Mouse (Mus musculus) hindbrain, postnatal 0 days (tissue): ENCODE data around the gene Zpr1. TPM values are rescaled to one million over a fixed set of nuclear protein-coding genes. Genes with fewer than 3 reads are reported as not detected.
A peak's percentile ranks its signal among the peaks of the same experiment; 100 is the strongest.

Experiments used
- ATAC-seq: fragments of 200-750 bp; cut with Nextera tagmentation; 2 replicates; pipeline ENCODE4 v1.8.0; 2017; ENCODE audit warnings: mild to moderate bottlenecking, moderate TSS enrichment, moderate library complexity
- DNase-seq: peaks from one replicate; pipeline ENCODE4 v3.0.0-alpha.2; 2015; ENCODE audit warnings: low spot score
- H3K27ac ChIP-seq: fragments of 300-500 bp; sonication (generic); 2 replicates; pipeline ENCODE4 v1.5.1; 2014; ENCODE audit warnings: mild to moderate bottlenecking
- H3K27me3 ChIP-seq: fragments of 300-500 bp; sonication (generic); 2 replicates; pipeline ENCODE4 v1.6.1; 2014; ENCODE audit warnings: low read length, mixed read lengths; ENCODE audit not compliant: insufficient read depth
- H3K36me3 ChIP-seq: fragments of 300-500 bp; sonication (generic); 2 replicates; pipeline ENCODE4 v1.6.1; 2014; ENCODE audit warnings: low read length, mixed read lengths; ENCODE audit not compliant: insufficient read depth
- H3K4me1 ChIP-seq: fragments of 300-500 bp; sonication (generic); 2 replicates; pipeline ENCODE4 v1.6.1; 2014; ENCODE audit warnings: antibody characterized with exemption, low read length, mixed read lengths; ENCODE audit not compliant: insufficient read depth
- H3K4me2 ChIP-seq: fragments of 300-500 bp; sonication (generic); 2 replicates; pipeline ENCODE4 v1.6.1; 2014; ENCODE audit warnings: low read depth, mild to moderate bottlenecking, low read length, moderate library complexity, mixed read lengths
- H3K4me3 ChIP-seq: fragments of 300-500 bp; sonication (generic); 2 replicates; pipeline ENCODE4 v1.5.1; 2014; ENCODE audit warnings: low read length
- H3K9ac ChIP-seq: fragments of 300-500 bp; sonication (generic); replicated peaks from 2 replicates; pipeline ENCODE4 v1.6.1; 2014; ENCODE audit warnings: mild to moderate bottlenecking, low read length, moderate library complexity, mixed read lengths
- H3K9me3 ChIP-seq: fragments of 300-500 bp; sonication (generic); 2 replicates; pipeline ENCODE4 v1.6.1; 2016; ENCODE audit warnings: low read length, mixed read lengths
- CTCF ChIP-seq: IDR thresholded peaks from 2 replicates; pipeline ENCODE4 v1.5.1; 2016; ENCODE audit warnings: antibody characterized with exemption, control low read depth, low read depth
- WGBS: fragments of 180-500 bp; shearing (Covaris S2); extraction: QIAGEN DNeasy Blood & Tissue Kit; methylation state at CpG from one replicate; pipeline ENCODE4 v1.1.7; 2014; 5-methylcytosine and 5-hydroxymethylcytosine counted together
- polyA plus RNA-seq: library from polyadenylated mRNA; unstranded; fragments of >200 nt; fragmentation: Nextera tagmentation; extraction: Ambion mirVana; gene quantifications from 2 replicates; pipeline ENCODE4 v1.2.1, GENCODE M21; 2015
- total RNA-seq: library from RNA; depleted of rRNA; stranded (reverse); fragments of >200 nt; gene quantifications from 2 replicates; pipeline ENCODE4 v1.2.3, GENCODE M21; 2014

The Zpr1 gene
- total and polyA plus RNA-seq, 2 experiments from 2014 or later: 20.0 to 47.3 TPM

GRCm38 (mm10) chr9:46259111-46259510 lies 13.8 kb upstream of the Zpr1 start:
- no peak for TF ChIP-seq CTCF
- WGBS: 92% methylated on average over 6 of the region's 6 CpGs

DNA sequence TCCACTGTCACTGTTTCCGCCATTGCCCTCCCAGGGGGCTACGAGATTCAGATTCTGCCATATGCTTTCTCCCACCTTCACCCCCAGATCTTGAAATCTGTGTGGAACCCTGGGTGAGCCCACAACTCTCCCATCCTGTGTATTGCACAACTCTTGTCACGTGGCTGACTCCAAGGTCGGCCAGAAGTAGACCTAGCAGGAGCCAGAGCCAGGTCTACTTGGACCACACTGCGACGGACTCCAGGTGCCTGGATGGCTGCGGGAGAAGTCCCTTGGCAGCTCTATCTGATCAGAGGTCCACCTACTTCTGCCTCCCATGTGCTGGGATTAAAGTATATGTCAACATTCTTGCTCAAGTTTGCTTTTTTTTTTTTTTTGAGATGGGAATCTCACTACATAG lies 11.7 kb upstream of the Zpr1 start:
- no peaks in the 10 kb centered on the region for H3K9me3 ChIP-seq
- ATAC-seq (no peak), DNase-seq (no peak)
- no peak overlapping the region for H3K27ac ChIP-seq
- no peaks in the 10 kb centered on the region for H3K27me3 ChIP-seq
- 88% methylated on average over 7 of the region's 7 CpGs for WGBS
- H3K4me1 ChIP-seq: no peaks in the 10 kb centered on the region
- TF ChIP-seq CTCF: no peak
- no peaks in the 10 kb centered on the region for H3K36me3 ChIP-seq
- H3K4me2 ChIP-seq: no peak overlapping the region
- H3K9ac ChIP-seq: no peak overlapping the region
- H3K4me3 ChIP-seq: no peak overlapping the region

More at GRCm38 (mm10) chr9:46259111-46259510, 13.8 kb upstream of the Zpr1 start:
- ATAC-seq (no peak), DNase-seq (no peak)
- Histone ChIP-seq H3K9me3 (no peaks in the 10 kb centered on the region), H3K36me3 (no peaks in the 10 kb centered on the region), H3K27ac (no peak overlapping the region), H3K4me2 (no peak overlapping the region), H3K4me3 (no peak overlapping the region), H3K9ac (no peak overlapping the region), H3K4me1 (no peaks in the 10 kb centered on the region), H3K27me3 (no peaks in the 10 kb centered on the region)

GRCm38 (mm10) chr9:46268343-46268873 lies 4.5 kb upstream of the Zpr1 start, which contains the start of gene Apoa5:
TSS of gene Apoa5 (plus strand) at chr9:46268633.
- no peak for ATAC-seq
- no peaks in the 10 kb centered on the region for H3K9me3 ChIP-seq
- DNase-seq: no peak
- H3K4me3 ChIP-seq: no peak within 1 kb of the TSS
- no peak within 1 kb of the TSS for H3K9ac ChIP-seq
- no peak within 1 kb of the TSS for H3K27ac ChIP-seq
- 57% methylated on average over 7 of the region's 7 CpGs for WGBS
- H3K4me1 ChIP-seq: no peaks in the 10 kb centered on the region
- H3K27me3 ChIP-seq: no peaks in the 10 kb centered on the region; the same call in 1 of the 2 replicates
- no peaks in the 10 kb centered on the region for H3K36me3 ChIP-seq
- H3K4me2 ChIP-seq: no peak within 1 kb of the TSS
- TF ChIP-seq CTCF: no peak

- peaks cover 5% of the 10 kb centered on the region; the same call in 1 of the 2 replicates for H3K4me1 ChIP-seq
- ATAC-seq (no peak), DNase-seq (no peak)
- no peak for TF ChIP-seq CTCF
- H3K9me3 ChIP-seq: no peaks in the 10 kb centered on the region
- H3K9ac ChIP-seq: no peak overlapping the region
- H3K4me2 ChIP-seq: no peak overlapping the region
- H3K36me3 ChIP-seq: no peaks in the 10 kb centered on the region
- WGBS: 85% methylated on average over 5 of the region's 5 CpGs
- H3K27me3 ChIP-seq: no peaks in the 10 kb centered on the region; the same call in 1 of the 2 replicates
- no peak overlapping the region for H3K27ac ChIP-seq
- no peak overlapping the region for H3K4me3 ChIP-seq
Observed at GRCm38 (mm10) chr9:46269125-46269524, 3.7 kb upstream of the Zpr1 start.

GRCm38 (mm10) chr9:46270782-46271181 lies 2.1 kb upstream of the Zpr1 start:
- H3K36me3 ChIP-seq: peaks cover 9% of the 10 kb centered on the region
- no peak overlapping the region for H3K27ac ChIP-seq
- H3K9me3 ChIP-seq: no peaks in the 10 kb centered on the region
- DNase-seq: no peak
- H3K9ac ChIP-seq: no peak overlapping the region
- no peak for TF ChIP-seq CTCF
- no peak overlapping the region for H3K4me2 ChIP-seq
- no peak for ATAC-seq
- WGBS: 94% methylated on average over 4 of the region's 4 CpGs
- peaks cover 5% of the 10 kb centered on the region; the same call in 1 of the 2 replicates for H3K4me1 ChIP-seq
- no peak overlapping the region for H3K4me3 ChIP-seq
- no peaks in the 10 kb centered on the region; the same call in 1 of the 2 replicates for H3K27me3 ChIP-seq

- Histone ChIP-seq H3K27ac (no peak overlapping the region), H3K4me2 (peak overlapping the region; percentile 95; the same call in 1 of the 2 replicates), H3K36me3 (peaks cover 22% of the 10 kb centered on the region), H3K27me3 (no peaks in the 10 kb centered on the region; the same call in 1 of the 2 replicates), H3K9me3 (no peaks in the 10 kb centered on the region), H3K9ac (no peak overlapping the region), H3K4me1 (peaks cover 5% of the 10 kb centered on the region; the same call in 1 of the 2 replicates), H3K4me3 (no peak overlapping the region)
- ATAC-seq (no peak), DNase-seq (no peak)
- no peak for TF ChIP-seq CTCF
- 89% methylated on average over 9 of the region's 9 CpGs for WGBS
Observed at GRCm38 (mm10) chr9:46272070-46272469, 794 bp upstream of the Zpr1 start.

DNA sequence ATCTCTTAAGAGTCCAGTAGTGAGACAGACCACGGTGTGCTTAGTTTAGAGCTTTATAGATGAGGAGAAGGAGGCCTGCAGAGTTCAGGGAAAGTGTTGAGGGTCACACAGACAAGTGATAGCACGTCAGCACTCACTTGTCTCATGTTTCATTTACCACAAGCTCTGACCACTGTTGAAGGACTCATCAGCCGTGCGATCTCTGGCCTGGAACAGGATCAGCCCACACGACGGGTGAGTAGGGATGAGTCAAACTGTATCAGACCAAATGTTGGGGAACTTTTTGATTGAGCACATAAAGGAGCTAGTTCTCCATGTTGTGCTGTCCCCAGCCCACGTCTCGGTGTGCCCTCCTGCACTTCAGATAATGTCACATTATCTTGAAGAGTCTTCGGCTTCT lies 1.6 kb downstream of the Zpr1 start:
- 92% methylated on average over 9 of the region's 9 CpGs for WGBS
- TF ChIP-seq CTCF: no peak
- DNase-seq (no peak), ATAC-seq (no peak)
- H3K4me2 ChIP-seq: no peak overlapping the region
- no peak overlapping the region for H3K4me3 ChIP-seq
- no peak overlapping the region for H3K9ac ChIP-seq
- H3K9me3 ChIP-seq: no peaks in the 10 kb centered on the region
- no peak overlapping the region for H3K27ac ChIP-seq
- peaks cover 39% of the 10 kb centered on the region for H3K36me3 ChIP-seq
- peaks cover 5% of the 10 kb centered on the region; the same call in 1 of the 2 replicates for H3K4me1 ChIP-seq
- H3K27me3 ChIP-seq: no peaks in the 10 kb centered on the region
